Mouse (Mus musculus) hindbrain, embryonic 11.5 days (tissue): ENCODE measurements around the gene Ugt1a5. TPM values are rescaled to one million over a fixed set of nuclear protein-coding genes. Genes with fewer than 3 reads are reported as not detected.
"Not testable (repeated sequence)": the region's sequence is repeated elsewhere in the genome, so short reads cannot be mapped to it uniquely, and the experiment has no call there.

ENCODE experiments used
- ATAC-seq: fragments of 200-750 bp; cut with Nextera tagmentation; 2 replicates; pipeline ENCODE4 v1.8.0; 2017; ENCODE audit warnings: mild to moderate bottlenecking, moderate TSS enrichment, moderate library complexity; ENCODE audit not compliant: low FRiP score
- DNase-seq: peaks from one replicate; pipeline ENCODE4 v3.0.0-alpha.2; 2015; ENCODE audit warnings: low spot score
- H3K27ac ChIP-seq: fragments of 300-500 bp; sonication (generic); 2 replicates; pipeline ENCODE4 v1.5.1; 2014; ENCODE audit warnings: mild to moderate bottlenecking, low read depth, low read length
- H3K27me3 ChIP-seq: fragments of 300-500 bp; sonication (generic); 2 replicates; pipeline ENCODE4 v1.6.1; 2014; ENCODE audit warnings: mild to moderate bottlenecking, low read length, moderate library complexity, mixed read lengths; ENCODE audit not compliant: control insufficient read depth, insufficient read depth
- H3K36me3 ChIP-seq: fragments of 300-500 bp; sonication (generic); 2 replicates; pipeline ENCODE4 v1.6.1; 2014; ENCODE audit warnings: mild to moderate bottlenecking, low read length, moderate library complexity, mixed read lengths; ENCODE audit not compliant: control insufficient read depth, insufficient read depth
- H3K4me1 ChIP-seq: fragments of 300-500 bp; sonication (generic); replicated peaks from 2 replicates; pipeline ENCODE4 v1.6.1; 2014; ENCODE audit warnings: low read length, mixed read lengths; ENCODE audit not compliant: control insufficient read depth, insufficient read depth
- H3K4me2 ChIP-seq: fragments of 300-500 bp; sonication (generic); replicated peaks from 2 replicates; pipeline ENCODE4 v1.6.1; 2014; ENCODE audit warnings: mild to moderate bottlenecking, low read depth, low read length
- H3K4me3 ChIP-seq: fragments of 300-500 bp; sonication (generic); 2 replicates; pipeline ENCODE4 v1.5.1; 2014; ENCODE audit warnings: low read depth, low read length
- H3K9ac ChIP-seq: fragments of 300-500 bp; sonication (generic); 2 replicates; pipeline ENCODE4 v1.6.1; 2014; ENCODE audit warnings: low read depth, low read length
- H3K9me3 ChIP-seq: fragments of 300-500 bp; sonication (generic); 2 replicates; pipeline ENCODE4 v1.6.1; 2016; ENCODE audit warnings: low read length; ENCODE audit not compliant: control insufficient read depth
- WGBS: fragments of 180-500 bp; shearing (Covaris S2); extraction: QIAGEN DNeasy Blood & Tissue Kit; methylation state at CpG from one replicate; pipeline ENCODE4 v1.1.7; 2014; 5-methylcytosine and 5-hydroxymethylcytosine counted together
- polyA plus RNA-seq: library from polyadenylated mRNA; unstranded; fragments of >200 nt; fragmentation: Nextera tagmentation; extraction: Ambion mirVana; gene quantifications from 2 replicates; pipeline ENCODE4 v1.2.1, GENCODE M21; 2014

Gene Ugt1a5
- polyA plus RNA-seq, 1 experiment from 2014 or later = not detected

GRCm38 (mm10) chr1:88224029-88224776 lies 58.4 kb downstream of the Ugt1a5 start:
- no peak for ATAC-seq
- no peak for DNase-seq
- peaks cover 43% of the 10 kb centered on the region for H3K9me3 ChIP-seq
- WGBS = 73% methylated on average over 2 of the region's 2 CpGs
- no peak overlapping the region for H3K9ac ChIP-seq
- H3K36me3 ChIP-seq = no peaks in the 10 kb centered on the region
- no peak overlapping the region for H3K4me2 ChIP-seq
- H3K4me1 ChIP-seq = no peaks in the 10 kb centered on the region
- H3K27ac ChIP-seq = no peak overlapping the region
- H3K27me3 ChIP-seq = no peaks in the 10 kb centered on the region
- no peak overlapping the region for H3K4me3 ChIP-seq

- WGBS = 42% methylated on average over 2 of the region's 2 CpGs
These were observed 59.5 kb downstream of the Ugt1a5 start for GRCm38 (mm10) chr1:88225301-88225700.

GRCm38 (mm10) chr1:88225741-88226140 lies 59.9 kb downstream of the Ugt1a5 start:
- no peak overlapping the region for H3K9ac ChIP-seq

More at GRCm38 (mm10) chr1:88225301-88225700, 59.5 kb downstream of the Ugt1a5 start:
- not testable (repeated sequence) for ATAC-seq, H3K27me3 ChIP-seq, H3K9ac ChIP-seq, DNase-seq, H3K4me1 ChIP-seq, H3K27ac ChIP-seq, H3K36me3 ChIP-seq, H3K4me2 ChIP-seq, H3K4me3 ChIP-seq
- H3K9me3 ChIP-seq = peaks cover 54% of the 10 kb centered on the region

DNA sequence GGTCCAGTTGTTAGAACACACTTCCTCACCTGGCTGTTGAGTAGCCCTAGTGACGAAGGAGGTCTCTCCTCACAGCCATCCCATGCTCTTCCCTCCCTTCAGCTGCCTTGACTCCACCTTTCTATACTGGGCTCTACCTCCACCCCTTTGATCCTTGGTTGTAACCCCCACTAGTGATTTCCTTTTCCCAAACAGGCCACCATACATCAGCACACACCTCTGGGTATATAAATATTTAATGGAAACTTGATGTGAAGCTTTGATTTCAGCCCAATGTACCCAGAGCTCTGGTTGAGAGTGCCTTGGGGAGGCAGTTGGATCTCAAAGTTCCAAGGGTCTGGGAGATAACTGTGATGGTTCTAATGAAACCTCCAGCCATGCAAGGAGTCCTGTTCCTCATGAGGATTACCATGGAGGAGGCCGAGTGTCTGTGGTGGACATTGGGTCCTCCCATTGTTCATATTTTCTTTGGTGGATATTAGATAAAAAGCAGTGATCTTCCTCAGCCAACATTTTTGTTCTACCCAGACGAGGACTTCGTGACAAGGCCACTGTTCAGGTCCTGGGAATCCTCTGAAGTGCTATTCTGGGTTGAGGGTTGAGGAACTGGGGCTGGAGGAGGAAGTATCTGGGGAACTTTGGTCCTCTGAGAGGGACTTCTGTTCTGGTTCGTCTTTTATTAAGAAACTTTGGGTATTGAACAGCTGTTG lies 61.0 kb downstream of the Ugt1a5 start, which contains the start of gene Mroh2a:
Gene Mroh2a (plus strand): TSS at position 317 of the 710 bp plus-strand sequence.
- H3K4me1 ChIP-seq = no peaks in the 10 kb centered on the region
- H3K27me3 ChIP-seq = no peaks in the 10 kb centered on the region
- H3K9me3 ChIP-seq = peaks cover 69% of the 10 kb centered on the region
- H3K27ac ChIP-seq = no peak within 1 kb of the TSS
- ATAC-seq (no peak), DNase-seq (no peak)
- no peak within 1 kb of the TSS for H3K4me3 ChIP-seq
- 56% methylated on average over 5 of the region's 5 CpGs for WGBS
- no peaks in the 10 kb centered on the region for H3K36me3 ChIP-seq
- no peak within 1 kb of the TSS for H3K9ac ChIP-seq
- no peak within 1 kb of the TSS for H3K4me2 ChIP-seq

More at GRCm38 (mm10) chr1:88225741-88226140, 59.9 kb downstream of the Ugt1a5 start:
- Histone ChIP-seq H3K36me3 (no peaks in the 10 kb centered on the region), H3K4me1 (no peaks in the 10 kb centered on the region), H3K9me3 (peaks cover 58% of the 10 kb centered on the region), H3K4me2 (no peak overlapping the region), H3K27ac (no peak overlapping the region), H3K4me3 (no peak overlapping the region), H3K27me3 (no peaks in the 10 kb centered on the region)
- no peak for ATAC-seq
- DNase-seq = no peak

GRCm38 (mm10) chr1:88227482-88227881 lies 61.7 kb downstream of the Ugt1a5 start:
- Histone ChIP-seq H3K27me3 (no peaks in the 10 kb centered on the region), H3K4me3 (no peak overlapping the region), H3K4me2 (no peak overlapping the region), H3K9me3 (peaks cover 72% of the 10 kb centered on the region), H3K36me3 (no peaks in the 10 kb centered on the region), H3K27ac (no peak overlapping the region), H3K9ac (no peak overlapping the region), H3K4me1 (no peaks in the 10 kb centered on the region)
- WGBS = 57% methylated on average over 2 of the region's 2 CpGs
- no peak for ATAC-seq
- DNase-seq = no peak

- H3K9ac ChIP-seq = no peak overlapping the region
- WGBS = 73% methylated on average over 7 of the region's 7 CpGs
- H3K27ac ChIP-seq = no peak overlapping the region
- H3K9me3 ChIP-seq = peaks cover 78% of the 10 kb centered on the region
- no peaks in the 10 kb centered on the region for H3K4me1 ChIP-seq
- H3K4me3 ChIP-seq = no peak overlapping the region
- no peaks in the 10 kb centered on the region for H3K27me3 ChIP-seq
- DNase-seq (no peak), ATAC-seq (no peak)
- no peaks in the 10 kb centered on the region for H3K36me3 ChIP-seq
- no peak overlapping the region for H3K4me2 ChIP-seq
These were observed 62.3 kb downstream of the Ugt1a5 start for GRCm38 (mm10) chr1:88228121-88228520.

- no peak overlapping the region for H3K4me3 ChIP-seq
- H3K27me3 ChIP-seq = no peaks in the 10 kb centered on the region
- no peak overlapping the region for H3K9ac ChIP-seq
- peaks cover 93% of the 10 kb centered on the region for H3K9me3 ChIP-seq
- no peak overlapping the region for H3K4me2 ChIP-seq
- DNase-seq (no peak), ATAC-seq (peak; percentile 1; the same call in 1 of the 2 replicates)
- H3K4me1 ChIP-seq = no peaks in the 10 kb centered on the region
- no peaks in the 10 kb centered on the region for H3K36me3 ChIP-seq
- WGBS = 78% methylated on average over 3 of the region's 3 CpGs
- H3K27ac ChIP-seq = no peak overlapping the region
These were observed 63.8 kb downstream of the Ugt1a5 start for GRCm38 (mm10) chr1:88229566-88229965.

GRCm38 (mm10) chr1:88229986-88230385 lies 64.2 kb downstream of the Ugt1a5 start:
- Histone ChIP-seq H3K27ac (no peak overlapping the region), H3K4me3 (no peak overlapping the region), H3K9ac (no peak overlapping the region), H3K27me3 (no peaks in the 10 kb centered on the region), H3K4me1 (no peaks in the 10 kb centered on the region), H3K36me3 (no peaks in the 10 kb centered on the region), H3K9me3 (peaks cover 97% of the 10 kb centered on the region), H3K4me2 (no peak overlapping the region)
- WGBS = 87% methylated on average over 5 of the region's 5 CpGs
- DNase-seq = no peak
- peak; percentile 4; the same call in 1 of the 2 replicates for ATAC-seq
